Mouse (Mus musculus) embryonic facial prominence, embryonic 14.5 days (tissue): Measurements from ENCODE around the gene A930004D18Rik. TPM values are rescaled to one million over a fixed set of nuclear protein-coding genes. Genes with fewer than 3 reads are reported as not detected.

ENCODE experiments used
- ATAC-seq: fragments of 200-750 bp; cut with Nextera tagmentation; 2 replicates; pipeline ENCODE4 v1.8.0; 2017; ENCODE audit warnings: low read depth, moderate number of reproducible peaks, moderate TSS enrichment
- DNase-seq: peaks from one replicate; pipeline ENCODE4 v3.0.0-alpha.2; 2015; ENCODE audit warnings: low spot score
- H3K27ac ChIP-seq: fragments of 300-500 bp; sonication (generic); replicated peaks from 2 replicates; pipeline ENCODE4 v1.5.1; 2014; ENCODE audit warnings: low read depth, mild to moderate bottlenecking, low read length, moderate library complexity
- H3K27me3 ChIP-seq: fragments of 300-500 bp; sonication (generic); replicated peaks from 2 replicates; pipeline ENCODE4 v1.6.1; 2014; ENCODE audit warnings: low read length; ENCODE audit not compliant: control insufficient read depth, insufficient read depth
- H3K36me3 ChIP-seq: fragments of 300-500 bp; sonication (generic); 2 replicates; pipeline ENCODE4 v1.6.1; 2014; ENCODE audit warnings: low read length, mixed read lengths; ENCODE audit not compliant: control insufficient read depth, insufficient read depth
- H3K4me1 ChIP-seq: fragments of 300-500 bp; sonication (generic); 2 replicates; pipeline ENCODE4 v1.6.1; 2014; ENCODE audit warnings: antibody characterized with exemption, low read length; ENCODE audit not compliant: control insufficient read depth, insufficient read depth
- H3K4me2 ChIP-seq: fragments of 300-500 bp; sonication (generic); 2 replicates; pipeline ENCODE4 v1.6.1; 2014; ENCODE audit warnings: low read depth, mild to moderate bottlenecking, low read length, moderate library complexity, mixed read lengths
- H3K4me3 ChIP-seq: fragments of 300-500 bp; sonication (generic); 2 replicates; pipeline ENCODE4 v1.5.1; 2014; ENCODE audit warnings: low read depth, mild to moderate bottlenecking, low read length
- H3K9ac ChIP-seq: fragments of 300-500 bp; sonication (generic); 2 replicates; pipeline ENCODE4 v1.6.1; 2014; ENCODE audit warnings: low read depth, mild to moderate bottlenecking, low read length, moderate library complexity, mixed read lengths
- H3K9me3 ChIP-seq: fragments of 300-500 bp; sonication (generic); 2 replicates; pipeline ENCODE4 v1.6.1; 2016; ENCODE audit warnings: low read length; ENCODE audit not compliant: control insufficient read depth
- WGBS: fragments of 180-500 bp; shearing (Covaris S2); extraction: QIAGEN DNeasy Blood & Tissue Kit; methylation state at CpG from one replicate; pipeline ENCODE4 v1.1.7; 2014; 5-methylcytosine and 5-hydroxymethylcytosine counted together
- polyA plus RNA-seq: library from polyadenylated mRNA; unstranded; fragments of >200 nt; fragmentation: Nextera tagmentation; extraction: Ambion mirVana; gene quantifications from 2 replicates; pipeline ENCODE4 v1.2.1, GENCODE M21; 2014

The A930004D18Rik gene
- polyA plus RNA-seq, 1 experiment from 2014 or later = 6.9 TPM

DNA sequence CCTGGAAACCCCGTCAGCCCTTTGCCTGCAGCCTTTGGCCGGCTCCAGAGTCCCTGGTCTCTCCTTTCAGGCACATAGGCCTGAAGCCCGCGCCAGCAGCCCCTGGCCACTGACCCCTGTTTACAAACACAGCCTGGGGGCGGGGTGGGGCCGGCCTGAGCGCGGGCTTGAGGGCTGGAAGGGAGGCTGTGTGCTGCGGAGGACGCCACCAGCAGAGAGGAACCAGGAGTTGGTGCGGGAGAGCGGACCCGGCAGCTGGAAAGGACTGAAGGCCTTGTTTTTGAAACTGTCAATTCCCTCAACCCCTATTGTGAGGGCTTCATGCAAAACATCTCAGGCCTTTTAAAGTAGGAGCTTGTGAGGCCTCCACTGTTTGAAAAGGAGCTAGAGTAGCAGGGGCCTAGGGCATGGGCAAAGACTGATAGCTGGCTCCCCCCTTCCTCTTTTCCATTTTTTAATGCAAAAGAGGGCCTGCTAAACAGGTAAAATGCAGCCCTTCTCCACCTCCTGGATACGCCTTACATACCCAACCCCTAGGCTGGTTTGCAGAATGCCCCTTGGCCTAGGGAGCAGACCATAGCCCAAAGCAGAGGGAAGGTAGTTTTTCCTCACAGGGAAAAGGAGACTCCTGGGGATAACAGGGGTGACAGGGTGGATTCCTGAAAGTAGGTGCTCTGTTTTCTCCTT lies 3.8 kb upstream of the A930004D18Rik start:
- H3K36me3 ChIP-seq = no peaks in the 10 kb centered on the region
- no peaks in the 10 kb centered on the region for H3K9me3 ChIP-seq
- ATAC-seq (peak; percentile 69), DNase-seq (no peak)
- H3K4me2 ChIP-seq = peak overlapping the region; percentile 65
- H3K4me1 ChIP-seq = peaks cover 44% of the 10 kb centered on the region
- peak overlapping the region; percentile 62; the same call in 1 of the 2 replicates for H3K27ac ChIP-seq
- peak overlapping the region; percentile 72 for H3K9ac ChIP-seq
- 12% methylated on average over 14 of the region's 14 CpGs for WGBS
- H3K4me3 ChIP-seq = peak overlapping the region; percentile 10; the same call in 1 of the 2 replicates
- no peaks in the 10 kb centered on the region for H3K27me3 ChIP-seq

DNA sequence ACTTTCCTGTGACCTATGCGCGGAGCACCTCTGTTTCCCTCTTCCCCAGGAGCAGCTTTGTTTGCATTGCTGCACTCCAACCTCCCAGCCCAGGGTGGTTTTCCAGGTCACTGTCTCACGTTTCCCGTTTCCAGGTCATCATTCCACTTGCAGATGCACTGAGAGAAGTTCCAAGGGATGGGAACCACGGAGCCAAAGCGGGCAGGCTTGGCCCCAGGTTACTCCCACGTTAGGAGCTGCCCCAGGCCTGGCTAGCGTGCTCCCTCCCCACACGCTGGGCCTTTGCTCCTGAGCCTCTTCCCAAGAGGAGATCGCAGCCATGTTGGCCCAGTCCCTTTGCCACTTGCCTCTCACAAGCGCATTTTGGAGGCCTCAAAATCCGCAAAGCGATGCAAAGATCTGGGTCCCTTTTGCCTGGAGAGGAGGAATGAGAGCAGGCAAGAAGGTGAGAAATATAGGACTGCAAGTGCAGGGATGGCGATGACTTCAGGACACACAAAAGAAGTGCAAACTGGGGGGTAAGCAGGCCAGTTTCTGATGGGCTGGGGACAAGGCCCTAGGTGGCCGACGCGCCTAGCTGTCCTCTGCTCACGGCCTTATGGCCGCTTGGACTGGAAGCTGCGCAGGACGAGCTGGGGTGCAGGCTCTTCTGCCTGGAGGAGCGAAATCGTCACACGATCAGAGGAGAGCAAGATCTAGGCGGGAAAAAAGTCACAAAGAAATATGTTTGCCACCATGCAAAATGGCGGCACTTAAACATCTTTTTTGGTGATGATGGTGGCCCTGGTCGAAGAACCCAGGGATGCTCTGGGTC lies 3.0 kb upstream of the A930004D18Rik start:
- ATAC-seq = peak; percentile 24; the same call in 1 of the 2 replicates
- H3K27ac ChIP-seq = peak overlapping the region; percentile 62

DNA sequence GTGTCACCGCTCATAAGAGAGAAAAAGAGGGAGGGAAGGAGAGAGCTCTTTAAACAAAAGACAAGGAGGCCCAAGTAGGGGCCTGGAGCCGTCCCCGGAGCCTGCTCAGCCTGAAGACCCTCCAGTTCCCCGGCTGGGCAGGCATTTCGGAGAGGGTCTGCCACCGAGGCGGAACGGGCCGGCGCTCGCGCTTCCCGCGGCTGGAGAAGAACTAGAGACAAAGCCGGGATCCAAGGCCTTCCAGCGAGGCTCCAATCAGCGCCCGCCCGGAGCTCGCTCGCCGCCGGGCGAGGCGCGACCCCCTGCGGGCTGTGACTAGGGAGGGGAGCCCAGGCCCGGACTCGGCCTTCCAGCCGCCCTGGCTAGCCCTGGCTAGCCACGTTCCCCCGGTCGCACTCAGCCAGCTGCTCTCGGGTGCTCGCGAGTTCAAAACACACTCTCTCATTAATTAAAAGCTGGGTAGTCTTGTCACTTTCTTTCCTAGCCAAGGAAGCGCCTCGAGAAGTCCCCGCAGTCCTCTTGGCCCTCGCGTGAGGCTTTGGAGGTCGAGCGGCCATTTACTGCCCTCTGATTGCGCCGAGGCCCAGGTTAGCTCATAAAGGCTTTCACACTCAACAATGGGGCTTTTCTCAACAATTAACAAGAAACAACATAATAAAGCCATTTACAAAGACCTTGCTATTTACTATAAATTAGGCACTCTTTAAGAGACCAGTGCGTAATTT lies 2.2 kb upstream of the A930004D18Rik start:
- Histone ChIP-seq H3K4me3 (peak overlapping the region; percentile 24), H3K4me1 (peaks cover 44% of the 10 kb centered on the region), H3K9ac (peak overlapping the region; percentile 72), H3K9me3 (no peaks in the 10 kb centered on the region), H3K4me2 (peak overlapping the region; percentile 65), H3K36me3 (no peaks in the 10 kb centered on the region), H3K27ac (peak overlapping the region; percentile 62; the same call in 1 of the 2 replicates), H3K27me3 (no peaks in the 10 kb centered on the region)
- 11% methylated on average over 34 of the region's 46 CpGs for WGBS
- no peak for DNase-seq
- peak; percentile 58 for ATAC-seq

More for the DNA sequence above, 3.0 kb upstream of the A930004D18Rik start:
- Histone ChIP-seq H3K9ac (peak overlapping the region; percentile 72), H3K4me1 (peaks cover 44% of the 10 kb centered on the region), H3K36me3 (no peaks in the 10 kb centered on the region), H3K27me3 (no peaks in the 10 kb centered on the region), H3K4me2 (peak overlapping the region; percentile 65), H3K9me3 (no peaks in the 10 kb centered on the region), H3K4me3 (peak overlapping the region; percentile 10)
- DNase-seq = no peak
- WGBS = 24% methylated on average over 27 of the region's 27 CpGs

DNA sequence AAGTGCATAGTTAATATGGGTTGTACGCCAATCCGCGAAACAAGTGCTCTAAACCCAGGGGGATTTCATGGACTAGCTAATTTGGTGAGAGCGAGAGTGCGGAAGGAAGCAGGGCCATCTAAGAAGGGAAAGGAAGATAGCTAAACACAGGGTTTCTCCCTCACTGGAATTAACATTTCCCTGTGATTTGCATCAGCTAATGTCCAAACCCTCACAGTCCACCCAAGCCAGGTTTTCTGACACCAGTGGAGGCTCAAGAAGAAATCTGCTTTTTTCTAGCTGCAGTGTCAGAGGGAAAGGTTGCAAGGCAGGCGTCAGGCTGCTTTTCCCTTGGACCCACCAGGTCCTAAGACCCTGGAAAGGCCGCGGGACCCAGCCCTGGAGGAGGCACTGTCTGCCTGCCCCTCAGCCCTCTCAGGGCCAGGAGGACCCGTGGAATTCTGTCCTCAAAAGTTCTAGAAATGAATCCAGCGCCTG lies 1.4 kb upstream of the A930004D18Rik start:
- ATAC-seq = peak; percentile 13; the same call in 1 of the 2 replicates
- H3K27ac ChIP-seq = no peak overlapping the region
- H3K4me3 ChIP-seq = 0 out of 2 replicates have a peak overlapping the region, but pooled peaks have one; percentile 24
- WGBS = 50% methylated on average over 10 of the region's 10 CpGs
- H3K4me2 ChIP-seq = peak overlapping the region; percentile 65; the same call in 1 of the 2 replicates
- H3K36me3 ChIP-seq = no peaks in the 10 kb centered on the region
- no peaks in the 10 kb centered on the region for H3K9me3 ChIP-seq
- H3K4me1 ChIP-seq = peaks cover 40% of the 10 kb centered on the region
- no peaks in the 10 kb centered on the region for H3K27me3 ChIP-seq
- no peak for DNase-seq
- peak overlapping the region; percentile 72 for H3K9ac ChIP-seq

DNA sequence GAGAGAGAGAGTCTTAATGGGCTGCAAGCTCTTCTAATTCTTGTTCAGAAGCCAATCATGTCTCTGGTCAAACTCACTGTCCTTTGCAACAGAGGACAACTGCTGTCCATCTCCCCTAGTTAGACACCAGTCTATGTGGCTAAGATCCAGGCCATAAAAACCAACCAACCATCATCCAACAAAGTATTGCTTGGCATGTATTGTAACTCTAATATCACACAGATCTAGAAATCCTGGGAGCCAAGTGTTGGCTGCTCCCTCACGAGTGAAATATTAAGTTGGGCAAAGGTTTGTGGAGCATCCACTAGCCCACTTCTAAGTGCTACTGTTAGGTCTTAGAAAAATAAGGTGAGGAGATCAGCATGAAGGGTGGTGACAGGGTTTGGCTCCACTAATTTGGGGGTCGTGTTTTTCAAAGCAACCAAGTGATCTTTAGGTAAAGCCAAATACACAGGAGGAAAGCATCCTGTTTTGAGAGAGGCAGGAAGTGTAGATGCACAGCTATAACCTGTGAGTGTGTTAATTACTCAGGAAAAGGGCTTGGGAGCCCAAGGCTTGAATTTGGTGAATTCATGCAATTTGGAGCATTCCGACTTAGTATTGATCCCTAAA lies 710 bp upstream of the A930004D18Rik start:
- Histone ChIP-seq H3K27me3 (no peaks in the 10 kb centered on the region), H3K9ac (no peak overlapping the region), H3K27ac (no peak overlapping the region), H3K4me2 (no peak overlapping the region), H3K4me3 (no peak overlapping the region), H3K4me1 (peaks cover 35% of the 10 kb centered on the region), H3K9me3 (no peaks in the 10 kb centered on the region), H3K36me3 (no peaks in the 10 kb centered on the region)
- no peak for DNase-seq
- 52% methylated on average over 3 of the region's 3 CpGs for WGBS
- ATAC-seq = no peak

DNA sequence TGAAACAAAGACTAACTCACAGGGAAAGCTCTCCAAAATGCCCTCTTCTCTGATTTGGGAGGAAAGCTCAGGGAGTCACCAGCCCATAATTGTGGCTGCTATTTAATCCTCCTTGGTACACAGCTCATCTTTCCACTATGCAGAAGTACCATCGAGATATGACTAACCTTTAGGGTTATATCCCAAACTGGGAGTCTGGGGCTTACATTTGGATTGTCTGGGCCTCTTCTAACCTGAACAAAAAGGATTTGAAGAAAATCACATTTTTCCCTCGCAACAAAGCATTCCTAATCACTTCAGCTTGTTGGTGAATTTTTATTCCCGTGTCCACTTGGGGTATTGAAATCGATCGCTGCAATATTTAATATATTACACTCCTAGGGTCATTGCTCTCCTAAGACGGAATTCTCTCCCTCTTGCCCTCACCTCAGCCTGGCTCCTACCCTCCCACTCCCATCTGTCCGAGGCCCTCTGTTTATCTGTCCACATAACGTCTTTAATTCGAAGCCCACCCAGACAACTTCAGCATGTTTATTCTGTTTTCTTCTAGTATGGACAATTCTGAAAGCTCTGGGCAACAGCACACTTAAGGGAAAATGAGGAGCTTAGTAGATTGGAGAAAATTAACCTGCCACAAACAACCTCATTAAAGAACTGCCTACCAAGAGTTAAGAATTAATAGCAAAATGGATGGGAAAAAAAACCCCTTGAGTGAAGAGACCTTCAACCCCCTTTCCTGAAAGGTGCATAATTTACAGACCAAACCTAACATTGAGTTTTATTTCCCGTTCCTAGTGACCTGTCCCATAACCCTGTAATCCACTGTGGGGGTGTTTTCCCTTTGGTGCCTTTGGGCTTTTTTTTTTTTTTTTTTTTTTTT lies 2.9 kb downstream of the A930004D18Rik start:
- Histone ChIP-seq H3K9me3 (no peaks in the 10 kb centered on the region), H3K4me2 (no peak overlapping the region), H3K4me3 (no peak overlapping the region), H3K9ac (no peak overlapping the region), H3K36me3 (no peaks in the 10 kb centered on the region), H3K27ac (no peak overlapping the region), H3K4me1 (peaks cover 23% of the 10 kb centered on the region), H3K27me3 (no peaks in the 10 kb centered on the region)
- no peak for DNase-seq
- WGBS = 64% methylated on average over 10 of the region's 10 CpGs
- no peak for ATAC-seq

DNA sequence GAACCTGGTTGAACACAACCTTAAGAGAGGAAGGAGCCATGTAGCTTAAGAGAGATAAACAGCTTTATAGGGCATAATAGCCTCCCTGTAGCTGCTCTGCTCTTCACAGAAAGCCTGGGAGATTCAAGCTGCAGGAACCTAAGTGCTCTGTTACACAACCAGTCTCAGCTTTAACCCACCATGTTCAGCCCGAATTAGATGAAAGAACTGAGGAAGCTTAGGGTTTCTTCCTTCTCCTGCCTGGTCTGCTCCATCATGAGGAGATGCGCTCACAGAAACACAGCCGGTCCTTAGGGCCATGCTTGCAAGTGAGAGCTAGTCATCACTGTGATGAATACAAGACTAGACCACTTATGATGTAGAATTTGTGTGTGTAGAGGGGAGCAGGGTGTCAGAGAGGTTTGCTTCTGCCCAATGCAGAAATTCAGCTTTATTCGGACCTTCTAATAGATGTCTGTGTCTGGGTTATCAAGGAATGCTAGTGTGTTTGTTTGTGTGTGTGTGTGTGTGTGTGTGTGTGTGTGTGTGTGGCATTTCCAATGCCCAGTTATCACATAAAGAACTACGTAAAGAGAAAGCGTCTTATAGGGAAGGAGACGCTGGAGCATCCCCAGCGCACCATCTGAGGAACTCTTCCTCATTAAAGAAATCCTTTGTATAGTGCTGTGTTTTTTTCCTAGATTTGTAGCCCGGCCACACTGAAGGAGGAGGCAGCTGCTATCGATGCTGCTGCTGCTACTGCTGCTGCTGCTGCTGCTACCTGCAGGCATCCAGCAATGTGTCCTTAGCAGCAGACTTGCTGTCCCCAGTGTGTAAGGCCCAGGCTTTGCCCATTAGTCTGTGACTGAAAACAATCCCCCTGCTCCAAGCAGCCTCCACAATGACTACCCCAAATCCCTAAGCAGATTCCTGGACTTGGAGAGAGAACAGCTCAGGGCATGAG lies 4.1 kb downstream of the A930004D18Rik start:
- Histone ChIP-seq H3K4me1 (peaks cover 20% of the 10 kb centered on the region), H3K9me3 (no peaks in the 10 kb centered on the region), H3K27ac (no peak overlapping the region), H3K4me3 (no peak overlapping the region), H3K27me3 (no peaks in the 10 kb centered on the region), H3K36me3 (no peaks in the 10 kb centered on the region), H3K9ac (no peak overlapping the region), H3K4me2 (0 out of 2 replicates have a peak overlapping the region, but pooled peaks have one; percentile 8)
- peak; percentile 12 for DNase-seq
- 52% methylated on average over 10 of the region's 10 CpGs for WGBS
- no peak for ATAC-seq
